Comparison of ENCODE assay signal across 8 mouse cellular contexts in the genomic region with DNA sequence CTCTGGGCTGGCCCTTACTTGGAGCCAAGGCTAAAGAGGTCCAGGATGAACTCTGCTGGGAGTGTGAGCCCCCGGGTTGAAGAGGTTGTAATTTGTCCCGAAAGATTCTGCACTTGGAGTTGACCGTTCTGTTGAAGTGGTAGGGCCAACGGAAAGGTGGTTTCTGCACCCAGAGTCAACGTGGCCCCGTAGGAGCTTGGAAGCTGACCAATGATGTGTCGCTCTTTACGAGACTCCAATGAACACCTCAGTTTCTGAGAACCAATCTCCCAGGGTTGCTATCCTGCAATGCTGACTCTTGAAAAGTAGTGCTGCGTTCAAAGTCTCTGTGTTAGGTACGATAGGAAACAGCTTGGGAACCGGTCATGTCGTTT. TPM values are rescaled to one million over a fixed set of nuclear protein-coding genes. Genes with fewer than 3 reads are reported as not detected.
A peak's percentile ranks its signal among the peaks of the same experiment; 100 is the strongest.
DNase-seq lines count a peak whose midpoint lies in the region; ATAC-seq and TF ChIP-seq lines count a peak whose summit lies in the region.

No protein-coding gene starts in this region.

- peak overlapping the region; percentile 83; the same call in 1 of the 2 replicates for H3K27ac ChIP-seq in forebrain, postnatal 0 days (ENCODE audit: low read depth, low read length)
- H3K27ac ChIP-seq in macrophage: no peak overlapping the region

- DNase-seq in lung, adult 2 months: peak; percentile 33
- DNase-seq in lung, postnatal 14 days: no peak
- DNase-seq in c-Kit-positive CD71-positive TER-119-negative erythroid progenitor cells, embryonic 14.5 days (ENCODE audit: low read depth): peak; percentile 40
- DNase-seq in forebrain, postnatal 0 days: peak; percentile 35
- peak; percentile 73 for DNase-seq in kidney, adult 9 months
- DNase-seq in urinary bladder, postnatal 4 days (ENCODE audit: low spot score in 2 of 2): no peak
- DNase-seq in urinary bladder, adult 2 months (ENCODE audit: low spot score): no peak

- H3K9me3 ChIP-seq in forebrain, postnatal 0 days (ENCODE audit: low read length): no peaks in the 10 kb centered on the region

- no peak for TF ChIP-seq CTCF in lung, adult 2 months (IDR thresholded peaks at IDR 0.05; ENCODE audit: insufficient read depth, low read length)
- TF ChIP-seq CTCF in forebrain, postnatal 0 days (IDR thresholded peaks at IDR 0.05; ENCODE audit: low read depth): no peak

- H3K36me3 ChIP-seq in forebrain, postnatal 0 days (ENCODE audit: insufficient read depth): no peaks in the 10 kb centered on the region
- no peaks in the 10 kb centered on the region for H3K36me3 ChIP-seq in macrophage (ENCODE audit: inconsistent target)

- 0% methylated on average over 12 of the region's 12 CpGs for WGBS in lung, adult 2 months
- 5% methylated on average over 12 of the region's 12 CpGs for WGBS in forebrain, postnatal 0 days
- WGBS in macrophage (ENCODE audit: missing documents): 1% methylated on average over 12 of the region's 12 CpGs

- peaks cover 13% of the 10 kb centered on the region for H3K4me1 ChIP-seq in lung, adult 2 months (ENCODE audit: control insufficient read depth, insufficient read depth, low read length)
- peaks cover 14% of the 10 kb centered on the region for H3K4me1 ChIP-seq in forebrain, postnatal 0 days (ENCODE audit: insufficient read depth)

- no peak for TF ChIP-seq POLR2A in lung, adult 2 months (IDR thresholded peaks at IDR 0.05; ENCODE audit: borderline replicate concordance, extremely low read depth, low read depth, low read length)

- H3K4me3 ChIP-seq in lung, adult 2 months (replicated peaks; ENCODE audit: extremely low read depth, low read depth, low read length): peak overlapping the region; percentile 92
- peak overlapping the region; percentile 79 for H3K4me3 ChIP-seq in forebrain, postnatal 0 days (ENCODE audit: low read depth, low read length)
- peak overlapping the region; percentile 73 for H3K4me3 ChIP-seq in macrophage (ENCODE audit: inconsistent target)

- no peaks in the 10 kb centered on the region for H3K27me3 ChIP-seq in forebrain, postnatal 0 days (ENCODE audit: insufficient read depth, low read length)

- peaks cover 54% of the 10 kb centered on the region for H3K79me2 ChIP-seq in macrophage (ENCODE audit: inconsistent target)

- peak overlapping the region; percentile 90 for H3K9ac ChIP-seq in forebrain, postnatal 0 days

- peak overlapping the region; percentile 81 for H3K4me2 ChIP-seq in forebrain, postnatal 0 days (ENCODE audit: low read depth)

- no peak for ATAC-seq in forebrain, postnatal 0 days

RNA-seq across cellular contexts. Expression of a gene that starts 0.9 kb away (rescaled TPM):
- polyA plus RNA-seq in lung, adult 2 months (2012; rRNA removed): 40.4 and 66.9 TPM in 2 replicates
- total RNA-seq in forebrain, postnatal 0 days (2014; rRNA removed): 41.9 and 45.8 TPM in 2 replicates
- polyA plus RNA-seq in forebrain, postnatal 0 days (2015; fragmentation: Nextera tagmentation; extraction: Ambion mirVana): 125 and 134 TPM in 2 replicates
- 10 to 100 TPM in 17 of 26 experiments, 1 to 10 TPM in 9; 2.9 to 29.4 (median 13.3) TPM for total RNA-seq in macrophage (2018; cell fraction: chromatin; rRNA removed)
- 10 to 100 TPM; 36.9 to 60.1 (median 49.0) TPM for total RNA-seq in macrophage (2018; cell fraction: cytosol; rRNA removed)
- total RNA-seq in macrophage (2018; cell fraction: nucleus; rRNA removed): 10 to 100 TPM in 23 of 26 experiments, 1 to 10 TPM in 3; 5.4 to 30.9 (median 15.2) TPM
- polyA plus RNA-seq in macrophage (2018): 45.9 to 74.0 TPM (median 51.2 TPM) in 3 replicates
- 140 and 157 TPM in 2 replicates for polyA plus RNA-seq in urinary bladder, adult 2 months (2012; rRNA removed)

RNA-seq across cellular contexts. Expression of a gene that starts 27.6 kb away (rescaled TPM):
- 2.6 and 3.5 TPM in 2 replicates for polyA plus RNA-seq in lung, adult 2 months (2012; rRNA removed)
- 1.1 and 1.8 TPM in 2 replicates for total RNA-seq in forebrain, postnatal 0 days (2014; rRNA removed)
- 0.16 and 0.44 TPM in 2 replicates for polyA plus RNA-seq in forebrain, postnatal 0 days (2015; fragmentation: Nextera tagmentation; extraction: Ambion mirVana)
- under 1 TPM in 24 of 26 experiments, not detected in 2; 0.06 to 0.31 (median 0.13) TPM for total RNA-seq in macrophage (2018; cell fraction: chromatin; rRNA removed)
- total RNA-seq in macrophage (2018; cell fraction: cytosol; rRNA removed): under 1 TPM in 13 of 26 experiments, not detected in 13; under 0.01 to 0.05 (median 0.03) TPM
- total RNA-seq in macrophage (2018; cell fraction: nucleus; rRNA removed): under 1 TPM in 22 of 26 experiments, not detected in 4; 0.05 to 0.33 (median 0.13) TPM
- polyA plus RNA-seq in macrophage (2018): not detected in 3 replicates
- 0.01 TPM in 2 replicates for polyA plus RNA-seq in urinary bladder, adult 2 months (2012; rRNA removed)

Comparison
In these comparisons a context has a peak if more than half of its experiments do, and no peak if none do; other contexts are left out.
1. DNase-seq: peak in lung, adult 2 months (single experiment), c-Kit-positive CD71-positive TER-119-negative erythroid progenitor cells, embryonic 14.5 days (single experiment), forebrain, postnatal 0 days (single experiment) and kidney, adult 9 months (single experiment); none in lung, postnatal 14 days (single experiment), urinary bladder, postnatal 4 days (0 of 2) and urinary bladder, adult 2 months (single experiment).
2. Peak in every context shown above with its lines, with median percentiles within 50 percentile points of each other: H3K4me3 ChIP-seq.